Mouse (Mus musculus): Measurements from ENCODE around the gene Pex5l. TPM values are rescaled to one million over a fixed set of nuclear protein-coding genes. Genes with fewer than 3 reads are reported as not detected.

The Pex5l gene
- polyA plus RNA-seq, 1 experiment from 2014 or later, result 0.07 TPM

GRCm38 (mm10) chr3:32904599-32904998 is 238.4 kb downstream of the Pex5l start:
- H3K4me2 ChIP-seq, result no peak overlapping the region
- peaks cover 22% of the 10 kb centered on the region for H3K4me1 ChIP-seq (ENCODE audit: control insufficient read depth, insufficient read depth, low read length)
- 68% methylated on average over 1 of the region's 1 CpGs for WGBS (ENCODE audit: insufficient replicate concordance)
- H3K27ac ChIP-seq (ENCODE audit: low read depth, low read length), result no peak overlapping the region
- no peak overlapping the region for H3K9ac ChIP-seq (ENCODE audit: low read depth, low read length)
- H3K9me3 ChIP-seq (replicated peaks; ENCODE audit: control insufficient read depth, low read length), result no peaks in the 10 kb centered on the region
- no peak overlapping the region for H3K4me3 ChIP-seq (ENCODE audit: low read depth, low read length)
- no peaks in the 10 kb centered on the region for H3K27me3 ChIP-seq (ENCODE audit: control insufficient read depth, insufficient read depth, low read length)
- no peak for ATAC-seq (replicated peaks; ENCODE audit: insufficient number of reproducible peaks, low FRiP score, low TSS enrichment)
- peaks cover 11% of the 10 kb centered on the region for H3K36me3 ChIP-seq (ENCODE audit: control insufficient read depth, insufficient read depth, low read length)

GRCm38 (mm10) chr3:32903462-32903861 is 239.6 kb downstream of the Pex5l start:
- WGBS (ENCODE audit: insufficient replicate concordance), result 38% methylated on average over 4 of the region's 4 CpGs
- ATAC-seq (replicated peaks; ENCODE audit: insufficient number of reproducible peaks, low FRiP score, low TSS enrichment), result no peak
- peaks cover 11% of the 10 kb centered on the region for H3K36me3 ChIP-seq (ENCODE audit: control insufficient read depth, insufficient read depth, low read length)
- no peaks in the 10 kb centered on the region for H3K9me3 ChIP-seq (replicated peaks; ENCODE audit: control insufficient read depth, low read length)
- no peaks in the 10 kb centered on the region for H3K27me3 ChIP-seq (ENCODE audit: control insufficient read depth, insufficient read depth, low read length)
- H3K4me3 ChIP-seq (ENCODE audit: low read depth, low read length), result no peak overlapping the region
- H3K9ac ChIP-seq (ENCODE audit: low read depth, low read length), result no peak overlapping the region
- peaks cover 15% of the 10 kb centered on the region for H3K4me1 ChIP-seq (ENCODE audit: control insufficient read depth, insufficient read depth, low read length)
- no peak overlapping the region for H3K4me2 ChIP-seq
- peak overlapping the region; percentile 10; the same call in 1 of the 2 replicates for H3K27ac ChIP-seq (ENCODE audit: low read depth, low read length)

Measured in heart, embryonic 11.5 days (tissue).